Mouse (Mus musculus) hindbrain, embryonic 15.5 days (tissue): Measurements from ENCODE around the gene Cdrt4. TPM values are rescaled to one million over a fixed set of nuclear protein-coding genes. Genes with fewer than 3 reads are reported as not detected.
A peak's percentile ranks its signal among the peaks of the same experiment; 100 is the strongest.

ENCODE experiments used
- ATAC-seq: fragments of 200-750 bp; cut with Nextera tagmentation; 2 replicates; pipeline ENCODE4 v1.8.0; 2017; ENCODE audit warnings: low read depth, moderate number of reproducible peaks, moderate TSS enrichment; ENCODE audit not compliant: low FRiP score
- H3K27ac ChIP-seq: fragments of 300-500 bp; sonication (generic); replicated peaks from 2 replicates; pipeline ENCODE4 v1.5.1; 2015; ENCODE audit warnings: mild to moderate bottlenecking, inconsistent platforms
- H3K27me3 ChIP-seq: fragments of 300-500 bp; sonication (generic); 2 replicates; pipeline ENCODE4 v1.6.1; 2015; ENCODE audit warnings: control low read depth, inconsistent platforms
- H3K36me3 ChIP-seq: fragments of 300-500 bp; sonication (generic); 2 replicates; pipeline ENCODE4 v1.6.1; 2015; ENCODE audit warnings: control low read depth, inconsistent platforms
- H3K4me1 ChIP-seq: fragments of 300-500 bp; sonication (generic); replicated peaks from 2 replicates; pipeline ENCODE4 v1.6.1; 2015; ENCODE audit warnings: control low read depth, inconsistent platforms
- H3K4me2 ChIP-seq: fragments of 300-500 bp; sonication (generic); 2 replicates; pipeline ENCODE4 v1.6.1; 2015; ENCODE audit warnings: moderate library complexity, mild to moderate bottlenecking, inconsistent platforms
- H3K4me3 ChIP-seq: fragments of 300-500 bp; sonication (generic); 2 replicates; pipeline ENCODE4 v1.5.1; 2015; ENCODE audit warnings: mild to moderate bottlenecking, inconsistent platforms
- H3K9ac ChIP-seq: fragments of 300-500 bp; sonication (generic); 2 replicates; pipeline ENCODE4 v1.6.1; 2015; ENCODE audit warnings: inconsistent platforms
- H3K9me3 ChIP-seq: fragments of 300-500 bp; sonication (generic); 2 replicates; pipeline ENCODE4 v1.6.1; 2016; ENCODE audit warnings: control low read depth, inconsistent platforms
- WGBS: fragments of 180-500 bp; shearing (Covaris S2); methylation state at CpG from one replicate; pipeline ENCODE4 v1.1.7; 2015; 5-methylcytosine and 5-hydroxymethylcytosine counted together
- polyA plus RNA-seq: library from polyadenylated mRNA; unstranded; fragments of >200 nt; fragmentation: Nextera tagmentation; extraction: Ambion mirVana; gene quantifications from 2 replicates; pipeline ENCODE4 v1.2.1, GENCODE M21; 2015

Gene Cdrt4
- polyA plus RNA-seq, 1 experiment from 2014 or later, result not detected

DNA sequence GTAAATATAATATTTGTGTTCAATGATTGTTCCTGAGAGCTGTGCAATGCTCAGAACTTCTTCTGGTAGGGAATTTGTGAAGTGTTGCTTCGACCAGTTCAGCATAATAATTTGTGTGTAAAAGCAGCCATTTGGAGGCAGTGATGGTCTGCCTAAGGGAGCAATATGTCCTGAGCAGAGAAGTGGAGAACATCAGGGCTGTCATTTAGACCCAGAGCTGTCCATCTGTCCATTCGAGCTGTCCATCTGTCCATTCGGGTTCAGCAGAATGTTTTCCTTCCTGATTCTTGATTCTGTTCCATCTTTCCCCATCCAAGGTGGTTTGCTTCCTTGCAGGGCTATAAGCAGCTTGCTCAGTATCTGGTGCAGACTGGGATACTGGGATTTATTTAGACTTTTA lies 33.4 kb downstream of the Cdrt4 start:
- Histone ChIP-seq H3K4me2 (no peak overlapping the region), H3K4me1 (peaks cover 3% of the 10 kb centered on the region; the same call in 1 of the 2 replicates), H3K36me3 (no peaks in the 10 kb centered on the region), H3K9ac (no peak overlapping the region), H3K9me3 (no peaks in the 10 kb centered on the region), H3K27ac (peak overlapping the region; percentile 22; the same call in 1 of the 2 replicates), H3K4me3 (no peak overlapping the region), H3K27me3 (no peaks in the 10 kb centered on the region)
- no peak for ATAC-seq
- 54% methylated on average over 3 of the region's 3 CpGs for WGBS

DNA sequence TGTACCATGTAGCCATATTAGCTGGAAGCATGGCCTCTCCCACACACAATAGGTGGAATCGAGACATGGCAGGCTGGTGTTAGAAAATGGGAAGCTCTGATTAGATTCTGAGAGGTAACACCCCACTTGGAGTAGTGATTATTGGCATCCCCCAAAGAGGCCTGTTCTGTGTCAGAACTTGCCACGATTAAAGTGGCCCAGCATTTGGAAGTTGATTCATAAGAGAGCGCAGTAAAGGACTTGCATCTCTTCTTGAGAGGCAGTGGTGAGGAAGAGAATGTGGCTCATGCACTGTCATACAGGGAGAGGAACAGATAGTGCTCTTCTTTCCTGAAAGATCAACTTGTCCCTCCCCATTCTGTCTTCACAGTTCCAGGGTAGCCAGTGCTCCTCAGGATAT lies 34.1 kb downstream of the Cdrt4 start:
- no peak overlapping the region for H3K4me3 ChIP-seq
- H3K9me3 ChIP-seq, result no peaks in the 10 kb centered on the region
- H3K4me2 ChIP-seq, result no peak overlapping the region
- H3K4me1 ChIP-seq, result peaks cover 3% of the 10 kb centered on the region; the same call in 1 of the 2 replicates
- no peak overlapping the region for H3K9ac ChIP-seq
- WGBS, result 89% methylated on average over 3 of the region's 3 CpGs
- no peak overlapping the region for H3K27ac ChIP-seq
- no peaks in the 10 kb centered on the region for H3K27me3 ChIP-seq
- no peak for ATAC-seq
- no peaks in the 10 kb centered on the region for H3K36me3 ChIP-seq

DNA sequence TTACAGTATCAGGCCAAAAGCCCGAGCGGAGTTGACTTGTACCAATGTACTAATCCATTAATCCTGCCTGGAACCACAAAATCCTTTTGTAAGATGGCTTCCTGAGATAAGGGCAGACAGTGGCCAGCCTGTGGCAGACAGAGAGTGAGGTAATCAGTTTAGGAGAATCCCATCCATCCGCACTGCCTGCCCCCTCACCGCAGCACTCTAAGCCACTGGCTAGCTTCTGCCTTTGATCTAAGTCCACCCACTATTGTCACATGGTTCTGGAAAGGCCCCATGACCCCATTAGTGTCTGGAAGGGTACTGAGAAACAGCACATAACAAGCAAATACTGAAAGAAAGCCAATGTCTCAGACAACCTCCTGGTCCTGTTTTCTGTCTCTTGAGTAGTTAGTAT lies 35.6 kb downstream of the Cdrt4 start:
- Histone ChIP-seq H3K4me2 (no peak overlapping the region), H3K27ac (no peak overlapping the region), H3K9ac (no peak overlapping the region), H3K36me3 (no peaks in the 10 kb centered on the region), H3K4me1 (peaks cover 3% of the 10 kb centered on the region; the same call in 1 of the 2 replicates), H3K9me3 (no peaks in the 10 kb centered on the region), H3K4me3 (no peak overlapping the region), H3K27me3 (no peaks in the 10 kb centered on the region)
- ATAC-seq, result no peak
- WGBS, result 82% methylated on average over 4 of the region's 4 CpGs

DNA sequence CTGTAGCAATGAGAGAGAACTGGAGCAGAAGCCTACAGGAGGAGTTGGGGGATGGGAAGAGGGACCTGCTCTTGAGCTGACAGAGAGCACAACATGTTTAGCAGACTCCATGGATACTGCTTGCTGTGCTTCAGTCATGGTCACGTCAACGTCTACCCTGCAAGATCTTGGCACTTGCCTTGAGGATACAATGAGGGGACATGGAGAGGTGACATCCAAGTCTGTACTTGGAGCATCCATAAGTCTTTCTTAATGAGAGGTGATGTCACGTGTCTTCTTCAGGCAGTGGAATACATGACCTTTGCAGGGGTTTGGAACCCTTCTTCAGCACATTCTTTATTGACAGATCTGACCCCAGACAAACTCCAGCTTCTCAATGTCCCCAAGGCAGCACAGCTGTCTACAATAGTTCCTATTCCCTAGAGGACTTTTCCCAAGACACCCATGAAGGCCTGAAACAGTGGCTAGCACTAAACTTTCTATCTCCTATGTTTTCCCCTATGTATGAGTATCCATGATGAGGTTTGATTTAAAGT lies 39.2 kb downstream of the Cdrt4 start:
- H3K9me3 ChIP-seq, result no peaks in the 10 kb centered on the region
- H3K27me3 ChIP-seq, result no peaks in the 10 kb centered on the region
- H3K4me1 ChIP-seq, result no peaks in the 10 kb centered on the region
- no peaks in the 10 kb centered on the region for H3K36me3 ChIP-seq
- no peak overlapping the region for H3K4me2 ChIP-seq
- WGBS, result 92% methylated on average over 3 of the region's 3 CpGs
- no peak overlapping the region for H3K27ac ChIP-seq
- no peak for ATAC-seq
- H3K4me3 ChIP-seq, result no peak overlapping the region
- H3K9ac ChIP-seq, result no peak overlapping the region

DNA sequence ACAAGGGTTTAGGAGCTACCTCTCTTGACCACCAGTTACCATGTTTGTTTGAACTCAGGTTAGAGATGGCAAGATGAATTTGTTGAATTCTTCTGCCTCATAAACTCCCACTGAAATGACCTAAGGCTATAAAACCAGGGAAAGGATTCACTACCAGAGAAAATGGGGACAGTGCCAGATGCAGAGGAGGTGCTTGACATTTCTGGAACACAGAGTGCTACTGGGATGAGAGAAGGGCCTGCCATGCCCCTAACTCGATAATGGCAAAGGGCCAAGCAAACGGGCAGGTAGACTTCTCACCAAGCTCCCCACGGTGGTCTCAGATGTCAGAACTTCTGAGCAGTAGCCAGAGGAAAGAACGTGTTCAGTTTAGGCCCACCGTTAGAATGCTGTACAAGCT lies 39.8 kb downstream of the Cdrt4 start:
- H3K9ac ChIP-seq, result no peak overlapping the region
- 80% methylated on average over 5 of the region's 5 CpGs for WGBS
- H3K4me1 ChIP-seq, result no peaks in the 10 kb centered on the region
- H3K27me3 ChIP-seq, result no peaks in the 10 kb centered on the region
- no peaks in the 10 kb centered on the region for H3K36me3 ChIP-seq
- no peaks in the 10 kb centered on the region for H3K9me3 ChIP-seq
- H3K4me2 ChIP-seq, result no peak overlapping the region
- ATAC-seq, result no peak
- H3K4me3 ChIP-seq, result no peak overlapping the region
- H3K27ac ChIP-seq, result no peak overlapping the region

DNA sequence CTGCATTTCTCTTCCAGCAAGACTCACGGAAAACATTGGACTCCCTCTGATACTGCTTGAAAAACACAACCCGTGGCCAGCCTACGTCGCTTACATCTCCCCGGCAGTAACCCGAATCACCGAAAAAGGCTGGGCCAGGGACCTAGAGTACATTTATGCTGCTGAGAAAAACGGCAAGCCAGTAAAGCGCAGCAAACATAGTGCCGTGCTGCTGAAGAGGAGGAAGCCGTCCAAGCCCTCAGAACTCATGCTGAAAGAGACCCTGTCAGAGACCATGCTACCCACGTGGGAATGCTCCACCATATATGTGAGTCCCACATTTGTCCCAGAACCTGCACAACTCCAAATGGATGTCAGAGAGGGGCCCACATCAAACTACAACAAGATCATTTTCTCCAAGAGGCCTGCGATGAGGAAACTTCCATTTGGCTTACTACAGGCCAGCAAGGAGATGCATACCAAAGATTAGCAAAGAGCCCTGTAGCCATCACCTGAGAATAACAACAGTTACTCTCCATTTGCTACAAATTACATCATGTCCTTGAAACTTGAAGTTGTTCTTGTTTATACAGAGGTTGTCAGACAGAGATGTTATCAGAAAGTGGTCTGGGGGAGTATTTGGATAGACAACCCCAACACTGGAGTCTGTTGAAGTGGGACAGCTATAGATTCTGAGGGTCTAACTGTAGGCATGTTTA lies 41.7 kb downstream of the Cdrt4 start:
- no peak overlapping the region for H3K4me2 ChIP-seq
- H3K36me3 ChIP-seq, result no peaks in the 10 kb centered on the region
- 0 out of 2 replicates have a peak, but pooled peaks cover 3% of the 10 kb centered on the region for H3K4me1 ChIP-seq
- no peak for ATAC-seq
- 94% methylated on average over 13 of the region's 13 CpGs for WGBS
- H3K27ac ChIP-seq, result no peak overlapping the region
- no peaks in the 10 kb centered on the region for H3K9me3 ChIP-seq
- H3K9ac ChIP-seq, result no peak overlapping the region
- no peaks in the 10 kb centered on the region for H3K27me3 ChIP-seq
- no peak overlapping the region for H3K4me3 ChIP-seq

DNA sequence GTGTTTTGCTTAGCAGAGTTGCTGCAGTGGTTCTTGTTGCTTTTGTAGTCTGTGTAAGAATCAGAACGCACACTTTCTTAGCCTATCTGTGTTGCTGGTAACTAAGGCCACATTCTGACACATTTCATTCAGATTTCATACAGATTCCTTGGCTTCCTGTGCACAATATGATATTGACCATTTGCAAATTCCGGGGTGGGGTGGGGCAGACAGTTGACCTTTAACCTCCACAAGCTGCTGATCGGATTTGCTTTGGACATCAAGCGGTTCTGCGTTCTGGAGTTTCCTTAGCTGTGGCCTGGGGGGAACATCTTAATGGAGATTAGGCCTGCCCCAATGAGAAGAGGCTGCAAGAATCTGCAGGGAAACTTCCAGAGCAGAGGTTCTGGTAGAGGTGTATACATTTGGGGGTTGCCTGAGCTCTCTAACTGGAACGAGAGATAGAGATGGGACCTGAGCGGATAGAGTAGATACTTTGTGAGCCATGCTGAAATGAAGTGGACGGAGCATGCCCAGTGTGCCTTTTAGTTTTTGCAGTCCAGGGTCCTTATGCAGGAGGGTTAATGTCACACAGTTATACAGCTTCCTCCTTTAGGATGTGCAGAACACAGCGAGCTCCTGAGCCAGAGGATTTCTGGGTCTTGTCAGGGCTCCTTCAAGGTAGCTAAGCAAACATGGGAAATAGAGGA lies 44.2 kb downstream of the Cdrt4 start:
- no peak for ATAC-seq
- no peak overlapping the region for H3K27ac ChIP-seq
- no peaks in the 10 kb centered on the region for H3K9me3 ChIP-seq
- H3K27me3 ChIP-seq, result no peaks in the 10 kb centered on the region
- H3K4me2 ChIP-seq, result no peak overlapping the region
- 0 out of 2 replicates have a peak, but pooled peaks cover 3% of the 10 kb centered on the region for H3K4me1 ChIP-seq
- H3K4me3 ChIP-seq, result no peak overlapping the region
- no peaks in the 10 kb centered on the region for H3K36me3 ChIP-seq
- H3K9ac ChIP-seq, result no peak overlapping the region
- WGBS, result 87% methylated on average over 9 of the region's 9 CpGs

DNA sequence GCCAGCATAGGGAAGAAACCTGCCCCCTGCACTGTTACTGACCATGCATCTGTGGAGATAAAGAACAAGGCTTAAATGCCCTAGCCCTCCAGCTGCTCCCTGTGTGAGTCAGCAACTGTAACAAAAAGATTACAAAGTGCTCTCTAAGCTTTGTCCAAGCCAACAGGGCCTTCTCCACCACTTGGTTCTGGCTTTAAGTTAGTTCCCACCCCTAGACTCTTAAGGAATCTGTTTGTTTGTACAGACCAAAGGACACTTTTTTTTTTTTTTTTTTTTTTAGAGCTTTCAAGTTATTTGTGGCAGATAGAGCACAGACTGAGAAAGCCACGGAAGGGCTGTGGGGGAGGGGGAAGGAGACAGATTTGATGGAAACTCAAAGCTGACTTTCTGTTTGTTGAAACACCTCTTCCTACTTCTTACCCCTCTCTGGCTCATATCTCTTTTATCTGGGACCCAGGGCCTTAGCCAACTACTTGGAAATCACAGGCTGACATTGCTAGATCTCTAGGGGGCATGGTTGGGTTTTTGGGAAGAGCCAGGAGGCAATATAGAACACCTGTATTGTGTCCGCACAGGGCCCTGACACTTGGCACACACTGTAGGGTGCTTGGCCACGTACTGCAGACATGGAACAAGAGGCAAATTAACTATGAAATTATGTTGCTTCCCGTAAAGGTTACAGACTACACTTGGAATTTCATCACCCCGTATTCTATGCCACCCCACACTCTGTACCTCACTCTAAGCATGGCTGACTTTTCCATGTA lies 44.9 kb downstream of the Cdrt4 start:
- no peak for ATAC-seq
- Histone ChIP-seq H3K4me2 (no peak overlapping the region), H3K4me1 (0 out of 2 replicates have a peak, but pooled peaks cover 3% of the 10 kb centered on the region), H3K9ac (no peak overlapping the region), H3K36me3 (no peaks in the 10 kb centered on the region), H3K27ac (no peak overlapping the region), H3K4me3 (no peak overlapping the region), H3K27me3 (no peaks in the 10 kb centered on the region), H3K9me3 (no peaks in the 10 kb centered on the region)
- 78% methylated on average over 5 of the region's 5 CpGs for WGBS

DNA sequence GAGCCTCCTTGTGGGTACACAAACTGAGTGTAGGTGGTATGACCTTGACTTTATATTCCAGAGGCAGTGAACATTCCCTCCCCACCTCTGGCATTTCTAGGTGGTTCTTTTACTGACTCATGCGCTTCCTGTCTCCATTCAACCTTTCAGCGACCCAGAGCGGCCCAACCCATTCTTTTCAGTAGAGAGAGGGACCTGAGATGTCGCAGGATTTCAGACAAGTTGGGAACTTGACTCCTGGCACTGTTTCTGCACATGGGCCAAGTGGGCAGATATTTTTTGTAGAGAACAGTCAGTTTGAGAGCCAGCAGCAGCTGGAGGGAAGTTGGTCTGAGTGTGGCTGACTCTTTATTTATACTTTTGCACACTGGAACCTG lies 45.5 kb downstream of the Cdrt4 start:
- Histone ChIP-seq H3K36me3 (no peaks in the 10 kb centered on the region), H3K9ac (no peak overlapping the region), H3K4me2 (no peak overlapping the region), H3K4me3 (no peak overlapping the region), H3K27me3 (no peaks in the 10 kb centered on the region), H3K9me3 (no peaks in the 10 kb centered on the region), H3K27ac (no peak overlapping the region), H3K4me1 (0 out of 2 replicates have a peak, but pooled peaks cover 3% of the 10 kb centered on the region)
- ATAC-seq, result no peak
- 79% methylated on average over 4 of the region's 4 CpGs for WGBS

DNA sequence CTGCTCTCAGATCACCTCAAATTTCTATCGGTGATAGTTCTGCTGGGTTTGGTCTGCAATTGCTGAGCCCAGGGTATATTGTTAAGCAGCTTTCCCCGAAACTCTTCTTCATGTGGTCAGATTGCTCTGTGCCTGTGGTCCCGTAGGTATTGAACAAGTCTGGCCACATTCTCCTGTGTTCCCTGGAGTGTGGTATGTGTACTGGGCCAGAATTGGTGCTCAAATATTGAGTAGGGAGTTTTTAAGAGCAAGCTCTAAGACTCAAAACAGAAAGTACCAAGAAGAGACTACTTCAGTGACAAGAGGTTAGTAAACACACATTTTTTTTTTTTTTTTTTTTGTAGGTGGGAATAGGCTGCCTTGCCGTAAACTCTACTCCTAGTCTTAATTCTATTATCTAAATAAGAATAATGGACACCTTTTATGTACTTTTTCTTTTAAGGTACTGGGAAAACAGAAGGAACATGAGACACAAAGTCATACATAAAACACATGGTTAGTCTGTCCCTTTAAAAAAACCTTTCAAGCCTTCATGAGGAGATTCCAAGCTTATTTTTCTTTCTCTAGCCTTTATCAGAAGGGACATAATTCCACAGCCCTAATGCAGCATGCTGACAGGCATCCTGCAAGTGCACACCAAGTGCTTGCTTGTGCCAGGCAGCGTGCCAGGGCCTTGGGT lies 46.2 kb downstream of the Cdrt4 start:
- ATAC-seq, result no peak
- WGBS, result 80% methylated on average over 5 of the region's 5 CpGs

DNA sequence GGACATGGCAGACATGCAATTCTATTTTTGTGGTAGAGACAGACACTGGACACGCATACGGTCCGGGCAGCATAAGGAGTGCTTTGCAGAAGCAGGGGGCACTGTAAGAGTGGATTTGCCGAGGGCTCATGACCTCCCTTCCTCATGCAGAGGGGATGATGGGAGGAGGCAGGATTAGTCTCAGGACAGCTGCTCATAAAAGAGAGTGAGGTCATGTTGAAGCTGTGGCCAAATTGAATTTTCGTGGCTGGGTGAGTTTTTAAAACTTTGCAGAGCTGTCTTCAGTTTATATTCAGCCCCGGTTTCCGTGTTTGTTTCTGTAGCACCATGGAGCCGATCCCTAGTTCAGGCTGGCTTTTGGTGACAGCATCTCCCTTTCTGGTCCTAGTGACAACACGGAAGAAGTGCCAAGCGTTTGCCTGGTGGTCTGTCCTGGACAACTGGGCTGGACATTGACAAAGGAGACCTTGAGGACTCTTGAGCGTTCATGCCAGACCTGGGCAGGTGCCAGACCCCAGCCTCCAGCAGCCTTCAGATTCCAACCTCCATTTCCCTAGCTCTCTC lies 46.8 kb downstream of the Cdrt4 start:
- Histone ChIP-seq H3K9me3 (no peaks in the 10 kb centered on the region), H3K36me3 (no peaks in the 10 kb centered on the region), H3K4me3 (no peak overlapping the region), H3K27me3 (no peaks in the 10 kb centered on the region), H3K4me1 (0 out of 2 replicates have a peak, but pooled peaks cover 3% of the 10 kb centered on the region), H3K4me2 (no peak overlapping the region), H3K9ac (no peak overlapping the region), H3K27ac (peak overlapping the region; percentile 65)
- ATAC-seq, result peak; percentile 74
- 40% methylated on average over 11 of the region's 11 CpGs for WGBS

More for the DNA sequence above, 46.2 kb downstream of the Cdrt4 start:
- Histone ChIP-seq H3K9me3 (no peaks in the 10 kb centered on the region), H3K27ac (peak overlapping the region; percentile 65), H3K4me2 (no peak overlapping the region), H3K4me3 (no peak overlapping the region), H3K4me1 (0 out of 2 replicates have a peak, but pooled peaks cover 3% of the 10 kb centered on the region), H3K9ac (no peak overlapping the region), H3K36me3 (no peaks in the 10 kb centered on the region), H3K27me3 (no peaks in the 10 kb centered on the region)
